Mouse (Mus musculus) 3T3-L1 (cell line): Measurements from ENCODE around the gene 1700013H16Rik.

Experiments
- DNase-seq: peaks from one replicate; pipeline ENCODE4 v3.0.0-alpha.2; 2015; ENCODE audit warnings: low read depth, low spot score

1700013H16Rik gene

DNA sequence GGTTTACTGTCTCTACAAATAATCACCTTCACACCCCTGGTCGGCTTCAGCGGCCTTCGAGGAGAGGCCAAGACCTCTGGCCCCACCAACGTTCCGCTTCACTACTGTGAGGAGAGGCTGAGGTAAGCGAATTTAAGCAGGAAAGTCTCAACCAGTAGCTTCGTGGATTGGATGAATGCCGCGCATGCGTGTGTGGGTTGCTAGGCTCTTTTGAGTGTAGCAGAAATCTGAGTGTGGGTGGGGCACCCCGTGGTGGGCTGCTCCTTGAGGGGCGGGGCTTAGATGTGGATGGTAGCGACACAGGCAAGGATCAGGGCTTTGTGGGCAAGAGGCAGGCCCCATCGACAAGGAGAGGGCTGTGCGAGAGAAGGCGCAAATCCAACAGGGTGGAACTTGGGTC lies at the start of gene 1700013H16Rik:
TSS of gene 1700013H16Rik (minus strand) at position 96 of the 400 bp plus-strand sequence.
- no peak for DNase-seq

DNA sequence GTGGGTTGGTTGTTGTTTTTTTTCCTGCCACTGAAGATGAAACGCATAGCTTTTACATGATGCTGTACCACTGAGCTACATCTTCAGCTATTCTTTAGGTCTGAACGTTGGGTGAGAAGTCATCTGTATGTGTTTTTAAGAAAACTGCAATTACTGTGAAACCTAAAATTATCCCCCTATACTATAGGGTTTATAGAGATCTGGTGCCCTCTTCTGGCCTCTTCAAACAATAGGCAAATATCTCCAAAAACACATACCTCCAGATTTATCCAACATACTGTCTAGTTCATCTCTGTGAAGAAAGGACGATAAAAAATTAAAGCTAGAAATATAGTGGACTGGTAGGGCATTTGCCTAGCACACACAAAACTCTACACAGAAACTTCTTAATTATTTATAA lies 41.4 kb upstream of the 1700013H16Rik start:
- DNase-seq: peak; percentile 43

DNA sequence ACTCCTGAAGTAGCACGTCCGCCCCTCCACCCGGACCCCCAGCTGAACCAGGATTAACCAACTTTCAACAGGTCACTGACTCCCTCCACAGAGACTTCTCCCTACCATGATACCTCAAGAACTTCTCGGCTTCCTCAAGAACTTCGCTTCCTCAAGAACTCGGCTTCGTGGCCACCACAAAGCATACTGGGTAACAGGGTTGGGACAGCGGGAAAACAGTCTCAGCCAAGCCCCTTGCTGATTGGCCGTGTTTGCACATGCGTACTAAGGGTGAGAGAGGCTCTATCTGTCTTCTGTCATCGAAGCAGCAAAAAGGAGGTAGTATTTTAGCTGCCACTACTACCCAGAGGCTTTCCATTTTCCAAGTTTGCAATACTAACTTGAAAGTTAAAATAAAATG lies 39.9 kb upstream of the 1700013H16Rik start, which contains the start of gene Xlr:
TSS of gene Xlr (minus strand) at position 188 of the 400 bp plus-strand sequence.
- peak; percentile 39 for DNase-seq

DNA sequence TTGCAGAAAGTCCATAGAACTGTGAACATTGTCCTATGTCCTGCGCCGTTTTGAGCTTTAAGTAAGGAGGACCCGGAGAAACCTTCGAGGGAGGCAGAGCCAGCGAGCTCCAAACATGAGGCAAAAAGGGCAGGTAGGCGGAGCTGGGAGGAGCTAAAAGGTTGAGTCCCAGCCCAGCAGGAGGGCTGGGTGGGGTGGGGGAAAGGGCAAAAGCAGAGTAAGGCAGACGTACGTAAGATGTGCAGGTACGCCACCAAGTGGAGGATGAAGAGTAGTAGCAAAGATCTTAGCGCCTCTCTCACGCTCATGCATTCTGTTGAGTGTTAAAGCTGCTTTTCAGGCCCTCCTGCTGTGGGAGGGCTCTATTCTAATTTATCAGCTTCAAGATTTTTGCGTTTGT lies 18.6 kb upstream of the 1700013H16Rik start, which contains the start of gene Zfp36l3:
TSS of gene Zfp36l3 (minus strand) at position 119 of the 400 bp plus-strand sequence.
- DNase-seq: no peak

DNA sequence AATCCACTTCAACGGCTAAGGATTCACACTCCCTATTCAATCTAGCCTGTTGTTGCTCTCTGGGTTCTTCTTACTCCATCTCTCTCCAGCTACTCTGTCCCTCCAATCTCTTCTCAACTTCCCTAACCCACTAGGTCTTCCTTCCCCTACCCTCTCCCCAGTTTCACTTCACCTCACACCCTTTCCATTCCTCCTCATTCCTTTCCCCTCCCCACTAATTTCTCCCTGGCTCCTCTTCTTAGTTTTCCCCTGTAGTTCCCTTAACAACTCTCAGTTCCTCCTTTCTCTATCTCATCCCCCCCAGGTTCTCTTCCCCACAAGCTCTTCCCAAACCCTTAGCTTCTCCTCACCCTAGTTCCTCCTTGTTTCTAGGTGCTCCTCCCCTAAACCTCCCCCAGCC lies 4.8 kb downstream of the 1700013H16Rik start:
- no peak for DNase-seq

DNA sequence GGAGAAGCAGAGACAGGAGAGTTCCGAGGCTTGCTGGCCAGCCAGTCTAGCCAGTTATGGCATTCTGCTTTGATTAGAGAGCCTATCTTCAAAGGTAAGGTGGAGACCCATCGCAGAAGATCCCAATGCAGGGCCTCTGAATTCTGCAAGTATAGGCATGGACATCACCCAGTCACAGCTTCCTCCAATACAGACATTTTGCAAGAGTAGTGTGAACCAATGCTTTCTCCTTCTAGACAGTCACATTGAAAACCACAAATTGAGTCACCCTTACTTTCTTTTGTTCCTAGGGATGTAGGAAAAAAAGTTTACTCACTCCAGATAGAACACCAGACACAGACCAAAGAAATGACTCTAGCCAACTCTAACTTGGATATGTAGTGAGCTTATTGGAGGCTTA lies 28.7 kb downstream of the 1700013H16Rik start:
- DNase-seq: peak; percentile 48

DNA sequence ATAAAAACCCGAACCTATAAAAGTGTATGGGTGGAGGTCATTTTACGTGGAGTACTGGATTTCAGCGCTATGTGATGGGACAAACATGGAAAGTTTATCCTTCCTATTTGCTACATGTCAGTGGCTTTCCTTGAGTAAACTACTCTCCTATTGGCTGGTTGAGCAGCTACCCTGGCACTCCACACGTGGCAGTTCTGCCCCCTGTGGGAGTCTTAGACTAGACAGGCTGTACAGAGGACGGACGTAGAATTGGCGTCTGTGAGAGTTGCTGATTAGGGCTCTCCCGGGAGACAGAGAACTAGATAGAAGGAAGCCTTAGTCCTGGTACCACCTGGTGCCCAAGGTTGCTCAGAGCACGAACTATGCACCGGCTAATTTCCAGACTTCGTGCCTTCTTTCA lies 33.0 kb downstream of the 1700013H16Rik start, which contains the start of gene 4930502E18Rik:
TSS of gene 4930502E18Rik (plus strand) at position 231 of the 400 bp plus-strand sequence.
- DNase-seq: no peak

DNA sequence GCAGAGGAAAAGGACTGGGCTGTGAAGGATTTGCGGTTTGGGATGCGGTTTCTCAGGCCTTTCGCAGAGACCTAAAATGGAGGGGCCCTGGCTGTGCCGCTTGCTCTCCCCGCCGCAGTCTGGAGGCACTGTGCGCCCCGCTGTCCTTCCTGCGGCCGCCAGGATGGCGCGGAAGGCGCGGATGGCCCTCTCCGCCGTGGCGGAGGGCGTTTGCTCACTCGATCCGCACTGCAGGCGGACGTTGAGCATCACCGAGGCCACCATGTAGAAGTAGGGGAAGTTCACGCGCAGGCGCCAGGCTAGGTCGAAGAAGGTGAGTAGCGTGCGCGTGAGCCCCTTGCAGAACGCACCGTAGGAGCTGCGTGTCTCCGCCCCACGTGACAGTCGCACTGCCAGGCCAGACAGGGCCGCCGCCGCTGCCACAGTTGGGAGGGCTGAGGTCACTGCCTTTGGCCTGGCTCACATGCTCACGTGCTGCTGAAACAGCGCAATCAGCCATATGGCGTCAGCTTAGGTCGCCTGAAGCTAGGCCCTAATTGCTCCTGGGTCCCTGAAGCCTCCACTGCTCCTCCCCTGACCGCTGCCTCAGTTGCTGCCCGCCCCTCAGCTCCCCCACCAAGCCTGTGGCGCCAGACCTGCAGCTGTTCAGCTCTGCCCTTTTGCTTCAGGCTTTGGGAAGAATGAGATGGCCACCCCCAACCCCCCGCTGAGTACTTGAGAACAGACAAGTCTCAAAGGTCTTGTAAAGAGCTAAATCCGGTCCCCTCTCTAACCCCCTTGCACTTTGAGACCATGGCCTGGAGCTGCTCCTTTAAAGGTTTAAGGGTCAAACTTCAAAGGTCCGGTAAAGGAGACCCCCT lies 41.1 kb downstream of the 1700013H16Rik start:
- DNase-seq: no peak

DNA sequence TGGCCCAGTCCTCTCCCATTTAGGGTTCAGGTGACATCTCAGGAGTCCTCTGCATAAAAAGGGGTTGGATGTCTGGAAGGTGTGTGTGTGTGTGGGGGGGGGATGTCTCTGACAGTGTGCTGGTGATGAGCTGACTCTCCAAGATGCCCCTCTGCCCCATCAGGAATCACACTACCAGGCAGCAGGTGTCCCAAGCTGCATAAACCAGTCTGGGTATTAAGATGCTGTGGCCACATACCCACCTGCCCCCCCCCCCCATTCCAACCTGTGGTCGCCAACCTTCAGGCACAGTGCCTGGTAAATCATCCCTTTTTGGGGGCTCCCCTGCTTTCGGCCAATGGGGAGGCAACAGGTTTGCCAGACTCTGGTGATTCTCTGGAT lies 41.7 kb downstream of the 1700013H16Rik start:
- DNase-seq: no peak

DNA sequence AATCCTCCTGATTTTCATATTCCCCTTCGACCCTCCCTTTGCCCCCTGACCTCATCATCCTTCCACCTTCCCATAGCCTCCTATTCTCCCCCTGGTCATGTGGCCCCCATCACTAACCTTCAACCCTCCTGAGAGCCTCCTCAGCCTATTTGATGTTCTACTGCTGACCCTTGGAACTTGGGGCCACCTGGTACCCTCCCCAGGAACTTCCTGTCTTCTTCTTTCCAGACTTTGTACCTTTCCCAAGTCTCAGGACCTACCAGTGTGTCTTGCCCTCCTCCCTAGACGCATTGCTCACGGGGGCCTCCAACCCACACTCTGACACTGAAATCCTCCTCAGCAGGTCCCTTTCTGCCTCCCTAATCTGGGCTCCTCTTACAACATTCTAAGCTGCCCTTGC lies 55.0 kb downstream of the 1700013H16Rik start:
- DNase-seq: no peak

DNA sequence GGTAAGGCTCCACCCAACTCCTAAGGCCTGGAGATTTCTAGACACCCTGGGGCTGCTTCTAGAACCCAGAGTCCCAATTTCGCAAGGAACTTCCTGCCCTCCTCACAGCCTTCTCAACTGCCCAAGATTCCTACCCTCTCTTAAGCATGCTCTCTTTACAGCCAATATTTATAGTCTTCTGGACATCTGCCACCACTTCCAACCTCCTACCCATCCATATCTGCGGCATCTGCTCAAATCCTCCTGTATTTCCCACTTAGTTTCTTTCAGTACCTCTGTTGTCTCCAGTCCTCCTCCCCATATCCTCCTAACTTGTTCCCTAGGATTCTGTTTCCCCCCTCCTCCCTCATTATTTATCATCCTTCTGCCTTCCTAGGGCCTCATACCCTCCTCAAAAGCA lies 58.4 kb downstream of the 1700013H16Rik start:
- no peak for DNase-seq

DNA sequence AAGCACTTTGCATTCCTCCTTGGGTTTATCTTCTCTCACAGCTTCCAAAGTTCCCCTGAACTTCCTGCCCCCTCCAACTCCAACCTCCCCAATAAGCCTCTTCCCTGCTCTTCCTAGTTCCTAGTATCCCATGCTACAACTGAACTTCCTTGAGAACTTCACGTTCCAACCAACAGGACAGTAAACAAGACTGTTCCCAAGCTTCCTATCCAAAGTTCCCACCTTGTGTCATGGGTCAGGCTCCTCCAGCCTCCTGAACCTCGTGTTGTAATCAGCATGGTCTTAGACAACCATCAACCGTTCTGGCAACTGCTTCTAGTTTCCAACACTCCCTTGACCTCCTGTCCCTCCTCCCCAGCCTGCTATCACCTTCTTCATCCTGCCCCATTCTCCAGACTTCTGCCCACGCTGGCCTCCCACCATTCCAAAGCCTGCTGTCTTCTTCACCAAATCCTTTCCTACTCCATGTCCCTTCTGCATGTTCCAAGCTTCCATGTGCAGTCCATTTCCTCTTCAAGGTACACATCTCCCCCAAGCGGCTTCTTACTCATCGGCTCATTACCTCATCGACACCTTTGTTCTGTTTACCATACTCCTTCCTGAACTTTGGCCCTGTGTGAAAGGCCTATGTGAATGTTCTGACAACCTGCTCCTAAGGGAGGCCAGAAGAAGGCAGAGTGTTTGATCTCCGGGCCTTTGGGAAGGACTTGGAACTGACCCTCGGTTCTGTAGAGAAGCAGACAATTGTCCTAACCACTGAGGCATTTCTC lies 63.4 kb downstream of the 1700013H16Rik start:
- DNase-seq: no peak

DNA sequence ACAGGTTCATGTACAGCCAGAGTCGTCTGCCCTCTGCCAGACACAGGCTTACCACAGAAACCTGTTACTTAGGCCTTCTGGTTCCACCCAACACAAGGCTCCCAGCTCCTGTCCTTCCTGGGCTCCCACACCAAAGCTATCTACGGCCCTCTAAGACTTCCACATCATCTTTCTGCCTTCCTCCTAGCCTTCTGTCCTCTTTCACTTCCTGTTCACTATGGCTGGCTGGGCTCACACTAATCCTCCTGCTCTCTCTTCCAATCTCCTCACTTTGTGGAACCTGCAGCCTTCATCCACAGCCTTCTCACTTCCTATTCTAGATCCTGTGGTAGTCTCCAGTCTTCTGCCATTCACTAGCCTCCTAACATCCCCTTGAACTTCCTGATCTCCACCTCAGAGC lies 64.5 kb downstream of the 1700013H16Rik start:
- no peak for DNase-seq
